Mouse (Mus musculus) spleen, adult 12 weeks (tissue): ENCODE measurements around the gene S100a9.

Experiments used
- DNase-seq: peaks from one replicate; pipeline ENCODE4 v3.0.0; 2022; ENCODE audit warnings: low spot score

The S100a9 gene

DNA sequence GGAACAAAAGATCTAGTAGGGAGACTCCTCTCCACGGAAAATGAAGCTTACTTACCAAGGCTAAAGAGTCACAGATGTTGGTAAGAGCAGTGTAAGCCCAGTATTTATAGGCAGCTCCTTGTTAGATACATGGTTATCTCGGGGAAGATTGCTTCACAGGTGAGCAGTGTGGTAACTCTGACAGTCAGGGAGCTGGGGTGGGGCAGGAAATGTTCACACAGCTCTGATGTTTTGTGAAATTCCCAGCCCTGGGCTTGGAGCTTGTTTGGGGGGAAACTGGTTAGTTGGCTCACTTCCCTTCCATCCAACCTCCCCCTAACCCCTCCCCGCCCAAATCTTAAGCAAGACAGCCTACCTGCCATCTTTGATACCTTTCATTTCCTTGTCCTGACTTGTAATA is at the start of gene S100a9:
TSS of gene S100a9 (minus strand) at position 109 of the 400 bp plus-strand sequence.
- no peak for DNase-seq

DNA sequence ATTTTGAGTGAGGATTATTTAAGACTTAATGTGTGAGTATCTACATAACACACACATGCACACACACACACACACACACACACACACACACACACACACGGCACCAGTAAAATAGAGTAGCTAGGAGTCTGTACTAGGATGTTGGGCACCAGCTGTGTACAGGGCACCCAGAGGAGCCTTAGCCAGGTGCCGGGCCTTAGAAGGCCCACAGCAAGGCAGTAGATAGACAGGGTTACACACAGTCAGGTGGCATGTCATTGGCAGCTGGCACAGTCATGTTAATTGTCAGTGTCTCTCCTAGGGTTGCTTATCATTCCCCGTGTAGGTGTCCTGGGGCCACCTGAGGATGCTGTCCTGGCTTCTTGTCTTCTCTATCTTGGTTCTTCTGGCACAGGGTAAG is 31.1 kb upstream of the S100a9 start, which contains the start of gene Pglyrp4:
TSS of gene Pglyrp4 (plus strand) at position 301 of the 400 bp plus-strand sequence.
- DNase-seq = no peak

GRCm38 (mm10) chr3:90709591-90710460 is 14.3 kb upstream of the S100a9 start:
- peak; percentile 60 for DNase-seq

- DNase-seq = no peak
Measured at GRCm38 (mm10) chr3:90708523-90709202, 13.1 kb upstream of the S100a9 start.

DNA sequence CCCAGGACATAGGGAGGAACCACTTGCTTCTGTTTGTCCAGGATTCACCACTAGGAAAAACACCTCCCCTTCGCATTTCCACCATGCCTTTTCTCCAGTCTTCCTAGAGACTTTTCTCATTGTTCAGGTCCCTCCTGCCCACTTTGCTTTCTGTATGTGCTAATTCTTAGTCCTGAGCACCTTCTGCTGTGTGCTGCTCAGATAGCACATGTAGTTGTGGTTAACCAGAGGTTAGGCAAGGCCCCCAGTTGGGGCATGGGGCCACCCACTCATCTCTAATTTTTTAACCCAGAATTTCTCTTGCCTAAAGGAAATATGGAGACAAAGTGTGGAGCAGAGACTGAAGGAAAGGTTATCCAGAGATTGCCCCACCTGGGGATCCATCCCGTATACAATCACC is 6.7 kb upstream of the S100a9 start:
- DNase-seq = no peak

GRCm38 (mm10) chr3:90693496-90693895 is 2.0 kb downstream of the S100a9 start:
- no peak for DNase-seq

DNA sequence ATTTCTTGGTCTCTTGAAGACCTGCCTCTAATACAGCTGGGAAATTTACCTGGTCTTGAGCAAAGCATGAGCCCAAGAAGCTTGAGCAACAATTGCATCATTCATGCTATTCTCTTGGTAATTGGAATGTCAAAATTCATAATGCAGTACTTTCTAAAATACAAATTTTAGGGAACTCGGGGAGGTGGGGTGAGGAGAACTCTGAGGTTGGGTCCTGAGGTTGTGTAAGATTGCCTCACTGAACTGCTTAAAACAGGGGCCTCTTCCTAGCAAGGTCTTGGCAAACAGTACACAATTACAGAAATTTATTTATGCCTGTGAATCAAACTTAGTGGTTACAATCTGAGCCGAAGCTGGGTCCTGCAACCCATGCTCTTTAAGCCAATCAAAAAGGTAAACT is 8.7 kb downstream of the S100a9 start:
- DNase-seq = no peak

- DNase-seq = no peak
Measured at GRCm38 (mm10) chr3:90683929-90684328, 11.6 kb downstream of the S100a9 start.

DNA sequence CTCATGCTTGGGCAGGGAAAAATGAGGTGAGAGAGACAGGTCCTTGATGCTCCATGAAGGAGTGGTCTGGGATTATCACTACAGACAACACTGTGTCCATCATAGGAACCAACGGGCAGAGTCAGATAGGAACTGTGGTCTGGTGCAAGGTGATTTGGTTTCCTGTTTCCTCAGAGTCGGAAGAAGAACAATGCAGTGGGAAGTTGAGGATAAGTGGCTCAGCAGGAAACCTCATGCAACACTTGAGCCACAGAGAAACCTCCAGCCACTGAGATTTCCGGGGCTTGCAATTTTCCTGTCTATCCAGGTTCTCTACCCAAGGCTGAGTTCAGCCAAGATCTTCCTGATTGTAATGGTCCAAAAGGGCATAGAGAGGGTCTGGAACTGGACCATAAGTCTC is 16.9 kb downstream of the S100a9 start:
- no peak for DNase-seq

GRCm38 (mm10) chr3:90668846-90669245 is 26.7 kb downstream of the S100a9 start, which contains the start of gene S100a8:
S100a8 (plus strand) TSS chr3:90668978.
- DNase-seq = no peak

DNA sequence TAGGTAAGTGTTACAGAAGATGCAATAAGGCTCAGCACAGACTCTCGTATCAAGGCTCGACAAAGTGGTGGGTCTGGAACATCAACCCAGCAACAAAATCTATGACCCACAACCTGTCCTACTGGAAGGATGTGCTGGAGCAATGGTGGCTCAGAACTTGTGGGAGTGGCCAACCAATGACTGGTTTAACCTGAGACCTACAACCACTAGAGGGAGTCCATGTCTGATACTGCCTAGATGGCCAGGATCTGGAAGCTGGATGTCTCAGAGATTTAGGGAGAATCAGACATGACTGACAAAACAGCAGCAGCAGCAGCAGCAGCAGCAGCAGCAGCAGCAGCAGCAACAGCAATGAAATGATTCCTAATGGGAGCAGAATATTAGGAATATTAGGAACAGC is 31.3 kb downstream of the S100a9 start:
- DNase-seq = no peak

DNA sequence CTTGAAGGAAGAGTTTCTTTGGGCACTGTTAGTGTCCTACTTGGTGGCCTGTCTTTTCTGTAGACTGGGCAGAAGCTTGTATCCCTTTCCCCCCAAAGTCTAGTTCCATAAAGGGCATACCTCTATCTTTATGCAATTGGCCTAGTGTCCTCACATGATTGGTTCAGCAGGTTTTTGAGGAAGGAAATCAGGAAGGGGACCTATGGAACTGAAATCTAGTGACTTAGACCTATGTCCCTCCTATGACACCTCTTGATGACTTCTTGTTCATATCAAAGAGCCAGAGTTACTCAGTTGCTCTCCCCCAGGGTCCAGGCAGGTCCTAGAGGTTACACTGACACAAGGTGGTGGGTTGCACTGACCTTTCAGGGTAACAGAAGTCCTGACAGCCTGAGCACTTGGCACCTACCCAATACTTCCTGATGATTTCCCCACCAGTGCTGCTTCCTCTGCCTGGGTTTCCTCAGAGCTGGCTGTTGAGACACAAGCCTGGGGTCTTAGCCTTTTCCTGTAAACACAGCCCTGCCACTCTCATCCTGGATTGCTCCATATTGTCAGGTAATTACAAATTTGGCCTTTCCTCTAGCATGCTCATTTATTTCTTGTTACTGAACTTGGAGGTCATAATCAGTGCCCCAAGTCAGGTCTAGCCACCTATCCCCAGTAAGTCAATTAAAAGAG is 36.0 kb downstream of the S100a9 start:
- no peak for DNase-seq

- DNase-seq = no peak
Measured at GRCm38 (mm10) chr3:90657405-90657804, 38.1 kb downstream of the S100a9 start.

DNA sequence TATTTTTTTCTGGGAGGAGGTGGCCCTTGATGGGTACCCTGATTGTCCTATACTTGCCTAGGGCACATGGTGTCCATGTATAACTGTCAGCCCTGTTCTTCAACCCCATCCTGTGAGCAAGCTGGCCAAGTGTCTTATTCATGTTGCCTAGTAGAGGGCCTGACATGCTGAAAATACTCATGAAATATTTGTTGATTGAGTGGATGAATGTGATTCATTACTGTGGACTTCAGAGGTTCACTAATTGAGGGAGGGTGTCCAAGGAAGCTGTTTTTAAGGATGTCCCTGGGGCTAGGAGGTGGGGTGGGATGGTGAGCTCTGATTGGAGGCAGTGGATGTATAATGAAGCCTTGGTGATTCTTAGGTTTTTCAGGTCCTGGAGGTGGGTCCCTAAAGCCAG is 41.8 kb downstream of the S100a9 start, which contains the start of gene S100a7a:
TSS of gene S100a7a (plus strand) at position 301 of the 400 bp plus-strand sequence.
- no peak for DNase-seq

GRCm38 (mm10) chr3:90652878-90653508 is 42.5 kb downstream of the S100a9 start:
- no peak for DNase-seq

GRCm38 (mm10) chr3:90649832-90650231 is 45.7 kb downstream of the S100a9 start:
- DNase-seq = no peak

GRCm38 (mm10) chr3:90648981-90649380 is 46.5 kb downstream of the S100a9 start:
- no peak for DNase-seq

GRCm38 (mm10) chr3:90647291-90647690 is 48.2 kb downstream of the S100a9 start:
- DNase-seq = no peak

GRCm38 (mm10) chr3:90644220-90644619 is 51.3 kb downstream of the S100a9 start:
- no peak for DNase-seq
